Mouse (Mus musculus) forebrain, embryonic 13.5 days (tissue): ENCODE data around the gene Spock1. TPM values are rescaled to one million over a fixed set of nuclear protein-coding genes. Genes with fewer than 3 reads are reported as not detected.
"Not testable (repeated sequence)": the region's sequence is repeated elsewhere in the genome, so short reads cannot be mapped to it uniquely, and the experiment has no call there.

ENCODE experiments used
- ATAC-seq: fragments of 200-750 bp; cut with Nextera tagmentation; 2 replicates; pipeline ENCODE4 v1.8.0; 2017
- H3K27ac ChIP-seq: fragments of 300-500 bp; sonication (generic); 2 replicates; pipeline ENCODE4 v1.5.1; 2015; ENCODE audit warnings: inconsistent platforms, mild to moderate bottlenecking, moderate library complexity
- H3K27me3 ChIP-seq: fragments of 300-500 bp; sonication (generic); 2 replicates; pipeline ENCODE4 v1.6.1; 2015; ENCODE audit warnings: mild to moderate bottlenecking, inconsistent platforms
- H3K36me3 ChIP-seq: fragments of 300-500 bp; sonication (generic); 2 replicates; pipeline ENCODE4 v1.6.1; 2015; ENCODE audit warnings: mild to moderate bottlenecking, inconsistent platforms; ENCODE audit not compliant: poor library complexity, severe bottlenecking
- H3K4me1 ChIP-seq: fragments of 300-500 bp; sonication (generic); 2 replicates; pipeline ENCODE4 v1.6.1; 2015; ENCODE audit warnings: inconsistent platforms
- H3K4me2 ChIP-seq: fragments of 300-500 bp; sonication (generic); 2 replicates; pipeline ENCODE4 v1.6.1; 2015; ENCODE audit warnings: inconsistent platforms, mild to moderate bottlenecking, moderate library complexity
- H3K4me3 ChIP-seq: fragments of 300-500 bp; sonication (generic); 2 replicates; pipeline ENCODE4 v1.5.1; 2015; ENCODE audit warnings: mild to moderate bottlenecking, inconsistent platforms
- H3K9ac ChIP-seq: fragments of 300-500 bp; sonication (generic); 2 replicates; pipeline ENCODE4 v1.6.1; 2015; ENCODE audit warnings: mild to moderate bottlenecking, inconsistent platforms
- H3K9me3 ChIP-seq: fragments of 300-500 bp; sonication (generic); replicated peaks from 2 replicates; pipeline ENCODE4 v1.6.1; 2016; ENCODE audit warnings: inconsistent platforms
- WGBS: fragments of 180-500 bp; shearing (Covaris S2); methylation state at CpG from one replicate; pipeline ENCODE4 v1.1.7; 2015; 5-methylcytosine and 5-hydroxymethylcytosine counted together
- polyA plus RNA-seq: library from polyadenylated mRNA; unstranded; fragments of >200 nt; fragmentation: Nextera tagmentation; extraction: Ambion mirVana; gene quantifications from 2 replicates; pipeline ENCODE4 v1.2.1, GENCODE M21; 2015

Gene Spock1
- polyA plus RNA-seq, 1 experiment from 2014 or later = 13.2 TPM

DNA sequence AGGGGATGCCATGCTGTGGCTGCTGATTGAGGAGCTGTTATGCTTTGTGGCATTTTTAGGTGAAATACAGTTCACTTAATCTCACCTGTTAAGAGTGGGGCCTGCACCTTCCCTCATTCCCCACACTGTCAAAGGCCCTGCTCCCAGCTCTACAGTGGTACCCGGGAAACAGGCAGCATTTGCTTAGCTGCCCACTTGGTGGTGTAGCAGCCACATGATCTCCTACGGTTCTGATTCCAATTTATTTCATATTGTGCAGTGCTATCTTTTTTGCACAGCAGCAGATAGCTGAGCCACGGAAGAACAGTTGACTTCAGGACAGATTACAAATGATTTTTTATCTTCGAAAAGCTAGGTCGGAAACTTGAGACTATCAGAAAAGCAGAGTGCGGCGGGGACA lies 406.6 kb downstream of the Spock1 start:
- Histone ChIP-seq H3K4me3 (no peak overlapping the region), H3K4me1 (no peaks in the 10 kb centered on the region), H3K36me3 (no peaks in the 10 kb centered on the region), H3K9ac (no peak overlapping the region), H3K27me3 (no peaks in the 10 kb centered on the region), H3K4me2 (no peak overlapping the region), H3K9me3 (no peaks in the 10 kb centered on the region), H3K27ac (no peak overlapping the region)
- 90% methylated on average over 7 of the region's 7 CpGs for whole genome bisulfite sequencing
- ATAC-seq = no peak

DNA sequence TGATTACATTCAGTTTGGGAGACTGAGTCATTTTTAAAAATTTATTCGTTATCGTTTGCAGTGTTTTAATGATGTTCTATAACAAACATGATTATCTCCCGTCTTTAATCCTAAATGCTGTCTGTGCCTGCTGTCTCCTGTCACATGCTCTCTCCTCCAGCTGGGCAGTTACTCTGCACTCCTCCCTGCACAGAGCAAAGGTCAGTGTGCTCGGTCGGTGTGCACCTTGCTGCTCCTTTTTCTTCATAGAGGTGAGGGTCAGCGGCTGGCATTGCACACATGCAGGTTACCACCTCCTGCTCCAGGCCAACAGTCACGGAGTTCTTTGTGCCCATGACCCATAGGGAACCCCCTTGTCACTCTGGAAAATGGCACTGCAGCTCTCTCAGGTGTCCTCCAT lies 411.4 kb downstream of the Spock1 start:
- Histone ChIP-seq H3K9ac (no peak overlapping the region), H3K4me2 (no peak overlapping the region), H3K36me3 (no peaks in the 10 kb centered on the region), H3K4me1 (no peaks in the 10 kb centered on the region), H3K4me3 (no peak overlapping the region), H3K27ac (no peak overlapping the region), H3K27me3 (no peaks in the 10 kb centered on the region), H3K9me3 (no peaks in the 10 kb centered on the region)
- ATAC-seq = no peak
- 71% methylated on average over 7 of the region's 7 CpGs for WGBS

DNA sequence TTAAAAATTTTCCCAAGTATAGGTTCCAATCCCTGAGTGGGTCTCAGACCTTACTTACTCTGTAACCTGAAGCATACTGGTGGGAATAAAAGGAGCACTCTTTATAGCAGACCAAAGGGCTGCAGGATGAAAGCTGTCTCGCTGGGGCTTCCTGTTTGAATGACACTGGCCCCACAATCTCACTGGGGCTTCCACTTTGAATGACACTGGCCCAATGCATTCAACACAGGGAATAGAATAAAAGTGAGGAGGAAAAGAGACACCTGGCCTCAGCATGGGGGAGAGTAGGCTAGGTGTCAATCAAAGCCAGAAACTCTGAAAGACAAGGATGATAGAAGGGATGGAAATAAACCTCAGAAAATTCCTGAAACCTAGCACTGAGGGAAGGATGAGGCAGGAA lies 413.3 kb downstream of the Spock1 start:
- Histone ChIP-seq H3K9me3 (no peaks in the 10 kb centered on the region), H3K9ac (no peak overlapping the region), H3K4me2 (no peak overlapping the region), H3K4me3 (no peak overlapping the region), H3K4me1 (no peaks in the 10 kb centered on the region), H3K27me3 (no peaks in the 10 kb centered on the region), H3K27ac (no peak overlapping the region), H3K36me3 (no peaks in the 10 kb centered on the region)
- ATAC-seq = no peak
- WGBS = 38% methylated on average over 1 of the region's 1 CpGs

DNA sequence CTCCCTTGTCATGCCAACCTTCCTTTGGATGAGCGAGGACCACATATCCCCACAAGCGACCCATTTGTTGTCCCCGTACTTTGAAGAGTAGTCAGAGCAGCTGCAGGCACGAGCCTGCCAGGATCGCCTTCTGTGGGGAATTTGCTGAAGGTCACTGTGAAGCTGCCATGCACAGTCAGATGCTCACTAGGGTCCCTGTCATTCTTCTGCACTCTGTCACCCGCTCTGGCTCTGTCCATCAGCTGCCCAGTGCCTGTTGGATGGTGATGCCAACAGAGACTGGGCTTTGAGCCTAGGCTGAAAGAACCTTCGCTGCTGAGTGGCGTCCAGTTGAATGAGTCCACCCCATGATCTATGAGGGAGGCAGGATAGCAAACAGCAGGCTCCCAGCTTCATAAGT lies 419.2 kb downstream of the Spock1 start:
- Histone ChIP-seq H3K4me2 (no peak overlapping the region), H3K9ac (no peak overlapping the region), H3K4me3 (no peak overlapping the region), H3K27me3 (no peaks in the 10 kb centered on the region), H3K9me3 (no peaks in the 10 kb centered on the region), H3K27ac (no peak overlapping the region), H3K4me1 (no peaks in the 10 kb centered on the region), H3K36me3 (no peaks in the 10 kb centered on the region)
- no peak for ATAC-seq
- 85% methylated on average over 8 of the region's 8 CpGs for WGBS

DNA sequence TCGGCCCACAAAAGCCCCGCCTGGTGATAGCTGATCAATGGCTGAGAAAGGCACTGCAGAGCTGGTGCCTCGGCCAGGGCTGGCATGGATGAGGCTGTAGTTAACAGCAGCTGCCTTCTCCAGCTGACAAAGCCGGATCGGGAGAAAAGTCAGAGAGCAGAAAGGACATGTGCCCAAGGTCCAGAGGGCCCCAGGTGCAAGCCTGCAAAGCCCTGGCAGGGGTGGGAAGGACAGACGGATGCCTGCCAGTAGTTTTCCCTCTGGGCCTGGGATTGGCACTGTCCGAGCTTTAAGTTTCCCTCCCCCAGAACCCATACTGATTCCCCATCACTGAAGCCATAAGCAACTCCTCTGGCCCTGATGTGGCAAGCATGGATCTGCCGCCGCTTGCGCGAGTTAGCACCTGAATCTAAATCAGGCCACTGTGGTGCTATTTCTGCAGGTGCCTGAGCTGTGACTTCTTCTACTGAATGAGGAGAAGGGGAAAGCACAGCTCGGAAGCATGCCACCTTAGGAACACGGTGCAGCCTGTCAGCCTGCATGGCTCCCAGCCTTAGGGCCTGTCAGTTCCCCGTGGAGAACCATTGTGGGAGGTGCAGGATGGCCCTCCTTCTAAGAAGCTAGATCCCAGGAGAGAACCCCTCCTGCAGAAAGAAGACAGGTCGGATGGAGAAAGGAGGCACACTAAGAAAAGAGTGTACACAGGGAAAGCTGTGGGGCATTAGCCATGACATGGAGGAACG lies 423.5 kb downstream of the Spock1 start:
- Histone ChIP-seq H3K4me1 (no peaks in the 10 kb centered on the region), H3K9me3 (no peaks in the 10 kb centered on the region), H3K27ac (no peak overlapping the region), H3K36me3 (no peaks in the 10 kb centered on the region), H3K9ac (peak overlapping the region; percentile 12; the same call in 1 of the 2 replicates), H3K4me3 (no peak overlapping the region), H3K4me2 (no peak overlapping the region), H3K27me3 (no peaks in the 10 kb centered on the region)
- 86% methylated on average over 16 of the region's 16 CpGs for WGBS
- no peak for ATAC-seq

DNA sequence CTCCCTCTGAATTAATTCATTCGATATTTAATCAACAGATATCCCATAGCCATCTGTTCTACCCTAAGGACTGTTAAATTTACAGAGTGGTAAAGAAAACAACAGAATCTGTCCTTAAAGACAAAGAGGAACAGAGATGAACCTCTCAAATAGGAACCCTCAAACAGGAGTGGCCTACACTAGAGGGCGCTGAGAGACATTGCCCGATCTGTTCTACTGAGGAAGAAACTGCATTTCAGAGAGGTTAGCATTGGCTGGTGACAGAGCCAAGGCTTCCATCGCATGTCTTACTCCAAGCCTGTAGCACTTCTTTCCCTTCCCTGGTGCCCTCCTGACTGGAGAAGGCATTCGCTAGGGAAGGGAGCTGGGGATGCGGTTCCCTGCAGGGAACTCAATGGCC lies 431.4 kb downstream of the Spock1 start:
- Histone ChIP-seq H3K9ac (no peak overlapping the region), H3K4me3 (no peak overlapping the region)

DNA sequence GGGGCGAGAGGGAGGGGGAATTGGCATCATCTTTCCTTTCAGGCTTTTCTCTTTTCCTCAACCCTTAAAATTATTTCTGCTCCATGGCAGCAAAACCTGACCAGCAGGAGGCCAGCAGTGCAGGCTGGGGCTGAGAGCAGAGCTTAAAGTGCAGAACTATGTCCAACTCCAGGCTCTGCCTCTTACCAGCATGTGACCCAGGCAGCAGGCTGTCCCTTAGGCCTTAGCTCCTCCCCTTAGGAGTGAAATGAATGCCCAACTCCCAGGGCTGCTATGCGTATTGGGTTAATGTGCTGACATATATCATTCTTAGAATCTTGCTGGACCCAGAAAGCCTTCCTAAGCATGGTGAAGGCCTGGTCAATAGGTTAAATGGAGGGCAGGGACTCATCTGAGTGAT lies 434.1 kb downstream of the Spock1 start:
- Histone ChIP-seq H3K9me3 (no peaks in the 10 kb centered on the region), H3K4me3 (no peak overlapping the region), H3K9ac (no peak overlapping the region), H3K4me1 (peaks cover 15% of the 10 kb centered on the region), H3K27me3 (no peaks in the 10 kb centered on the region), H3K27ac (no peak overlapping the region), H3K36me3 (no peaks in the 10 kb centered on the region), H3K4me2 (no peak overlapping the region)
- ATAC-seq = no peak
- WGBS = 63% methylated on average over 2 of the region's 2 CpGs

More for the DNA sequence above, 431.4 kb downstream of the Spock1 start:
- Histone ChIP-seq H3K36me3 (no peaks in the 10 kb centered on the region), H3K4me2 (no peak overlapping the region), H3K9me3 (no peaks in the 10 kb centered on the region), H3K27me3 (no peaks in the 10 kb centered on the region), H3K27ac (no peak overlapping the region), H3K4me1 (0 out of 2 replicates have a peak, but pooled peaks cover 5% of the 10 kb centered on the region)
- 22% methylated on average over 6 of the region's 6 CpGs for WGBS
- ATAC-seq = no peak

DNA sequence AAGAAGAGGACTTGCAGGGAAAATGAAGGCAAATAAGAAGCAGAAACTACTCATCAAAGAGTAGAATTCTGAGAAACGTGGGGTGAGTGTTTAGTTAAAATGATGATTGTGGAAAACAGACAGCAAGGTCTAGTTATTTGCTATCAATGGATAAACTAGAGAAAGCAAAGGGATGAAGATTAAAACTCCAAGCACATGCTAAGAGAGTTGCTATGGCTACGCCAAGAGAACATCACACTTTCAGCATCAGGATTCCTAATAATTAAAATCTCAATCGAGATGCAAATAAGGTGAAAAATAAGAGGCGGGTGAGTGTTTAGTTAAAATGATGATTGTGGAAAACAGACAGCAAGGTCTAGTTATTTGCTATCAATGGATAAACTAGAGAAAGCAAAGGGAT lies 437.2 kb downstream of the Spock1 start:
- 31% methylated on average over 4 of the region's 4 CpGs for WGBS
- not testable (repeated sequence) for ATAC-seq, H3K9ac ChIP-seq

DNA sequence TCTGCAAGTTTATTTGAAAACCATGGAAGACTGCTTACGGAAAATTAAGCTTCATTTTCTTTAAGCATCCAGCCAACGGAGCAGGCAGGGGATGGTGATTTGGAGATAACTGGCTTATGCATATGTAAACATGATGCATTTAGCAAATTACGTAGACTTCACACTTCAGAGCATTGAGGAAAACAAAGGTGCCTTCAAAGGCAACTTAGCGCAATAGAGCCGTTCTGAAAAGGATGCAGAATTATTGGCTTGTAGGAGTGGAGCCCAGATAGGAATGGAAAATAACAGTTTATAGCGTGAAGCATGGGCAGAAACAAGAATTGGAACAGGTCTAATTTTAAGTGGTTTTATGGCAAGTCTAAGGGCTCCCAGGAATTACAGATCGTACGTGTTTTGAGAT lies 448.2 kb downstream of the Spock1 start:
- no peak overlapping the region for H3K27ac ChIP-seq

More for the DNA sequence above, 437.2 kb downstream of the Spock1 start:
- H3K4me2 ChIP-seq, H3K36me3 ChIP-seq, H3K27me3 ChIP-seq, H3K9me3 ChIP-seq, H3K4me3 ChIP-seq: not testable (repeated sequence)
- peaks cover 15% of the 10 kb centered on the region for H3K4me1 ChIP-seq
- peak overlapping the region; percentile 20; the same call in 1 of the 2 replicates for H3K27ac ChIP-seq

DNA sequence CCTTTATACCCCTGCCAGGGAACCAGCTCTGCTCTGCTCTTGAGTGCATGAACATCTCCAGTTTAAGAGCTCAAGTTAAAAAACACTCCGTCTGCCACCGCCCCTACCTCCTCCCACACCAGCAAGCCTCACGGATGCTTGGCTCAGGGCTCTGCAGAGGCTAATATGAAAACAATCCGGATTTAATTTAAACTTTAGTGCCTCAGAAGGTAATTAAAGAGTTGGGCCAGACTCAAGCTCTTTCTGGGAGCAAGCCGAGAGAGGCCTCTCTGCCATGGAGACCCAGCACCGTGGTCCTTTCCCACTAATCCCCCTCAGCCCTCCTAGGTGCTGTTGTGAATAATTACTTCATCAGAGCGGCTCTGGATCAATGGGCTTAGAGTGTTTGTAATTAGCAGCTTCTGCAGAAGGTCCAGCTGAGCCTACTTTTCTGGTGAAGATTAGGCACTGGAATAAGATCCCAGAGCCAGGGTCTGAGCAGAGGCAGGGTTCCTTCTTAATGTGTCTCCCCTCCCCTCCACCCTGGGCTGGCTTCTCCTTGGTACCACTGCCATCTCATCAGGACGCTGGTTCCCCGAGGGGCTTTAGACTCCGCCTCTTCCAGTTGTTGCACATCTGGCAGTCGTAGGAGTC lies 457.8 kb downstream of the Spock1 start:
- WGBS = 8% methylated on average over 11 of the region's 11 CpGs

More for the DNA sequence above, 448.2 kb downstream of the Spock1 start:
- no peaks in the 10 kb centered on the region for H3K27me3 ChIP-seq
- no peaks in the 10 kb centered on the region for H3K36me3 ChIP-seq
- no peaks in the 10 kb centered on the region for H3K9me3 ChIP-seq
- ATAC-seq = no peak
- H3K4me3 ChIP-seq = no peak overlapping the region
- WGBS = 63% methylated on average over 8 of the region's 8 CpGs
- no peak overlapping the region for H3K9ac ChIP-seq
- H3K4me1 ChIP-seq = no peaks in the 10 kb centered on the region
- H3K4me2 ChIP-seq = no peak overlapping the region

DNA sequence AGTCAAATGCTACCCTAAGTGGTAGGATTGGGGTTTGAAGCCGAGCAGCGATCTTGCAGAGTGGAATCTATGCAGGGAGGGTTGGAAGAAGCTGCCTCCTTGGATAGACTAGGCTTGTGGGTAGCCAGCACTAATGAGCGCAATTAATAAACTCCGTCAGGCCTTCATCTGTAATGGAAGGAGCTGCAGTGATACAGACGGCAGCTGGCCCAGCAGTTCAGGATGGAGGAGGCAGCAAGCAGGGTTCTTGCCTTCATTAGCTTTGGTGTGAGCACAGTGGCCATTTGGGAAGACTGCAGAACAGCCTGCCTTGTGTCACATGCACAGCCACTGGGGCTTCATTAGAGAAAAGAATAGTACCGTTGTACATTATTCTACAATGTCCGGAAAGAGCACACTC lies 459.2 kb downstream of the Spock1 start:
- Histone ChIP-seq H3K27ac (no peak overlapping the region), H3K4me2 (no peak overlapping the region), H3K4me3 (no peak overlapping the region), H3K9ac (no peak overlapping the region), H3K9me3 (no peaks in the 10 kb centered on the region), H3K36me3 (no peaks in the 10 kb centered on the region), H3K27me3 (0 out of 2 replicates have a peak, but pooled peaks cover 5% of the 10 kb centered on the region), H3K4me1 (peaks cover 25% of the 10 kb centered on the region)
- 53% methylated on average over 7 of the region's 7 CpGs for WGBS
- no peak for ATAC-seq

More for the DNA sequence above, 457.8 kb downstream of the Spock1 start:
- Histone ChIP-seq H3K4me3 (no peak overlapping the region), H3K4me1 (peaks cover 25% of the 10 kb centered on the region), H3K9ac (no peak overlapping the region), H3K27me3 (0 out of 2 replicates have a peak, but pooled peaks cover 5% of the 10 kb centered on the region), H3K4me2 (no peak overlapping the region), H3K36me3 (no peaks in the 10 kb centered on the region), H3K9me3 (no peaks in the 10 kb centered on the region), H3K27ac (peak overlapping the region; percentile 20; the same call in 1 of the 2 replicates)
- ATAC-seq = peak; percentile 57; the same call in 1 of the 2 replicates

DNA sequence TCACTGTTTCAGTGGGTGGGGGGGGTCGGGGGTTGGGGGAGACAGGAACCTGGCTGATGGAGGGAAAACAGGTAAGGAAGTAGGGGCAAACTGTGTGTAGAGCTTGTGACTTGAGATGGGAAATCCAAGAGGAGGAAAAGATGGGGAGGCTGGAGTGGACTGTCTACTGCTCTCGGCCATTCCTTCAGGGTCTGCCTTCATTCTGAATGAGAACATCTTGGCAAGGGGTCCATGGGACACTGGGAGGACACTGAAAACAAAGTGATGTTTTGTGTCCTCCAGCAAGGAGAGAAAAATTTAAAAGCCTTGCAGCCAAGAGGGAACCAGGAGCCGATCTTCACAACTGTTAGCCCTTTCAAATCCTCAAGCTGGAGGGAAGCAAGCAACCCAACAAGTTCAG lies 463.2 kb downstream of the Spock1 start:
- Histone ChIP-seq H3K27ac (no peak overlapping the region), H3K36me3 (no peaks in the 10 kb centered on the region), H3K4me1 (peaks cover 14% of the 10 kb centered on the region), H3K4me2 (no peak overlapping the region), H3K9ac (no peak overlapping the region), H3K27me3 (no peaks in the 10 kb centered on the region), H3K4me3 (no peak overlapping the region), H3K9me3 (no peaks in the 10 kb centered on the region)
- WGBS = 90% methylated on average over 3 of the region's 3 CpGs
- no peak for ATAC-seq
